Mouse (Mus musculus) heart, embryonic 15.5 days (tissue): ENCODE data around the gene Gpr87. TPM values are rescaled to one million over a fixed set of nuclear protein-coding genes. Genes with fewer than 3 reads are reported as not detected.
A peak's percentile ranks its signal among the peaks of the same experiment; 100 is the strongest.
"Not testable (repeated sequence)": the region's sequence is repeated elsewhere in the genome, so short reads cannot be mapped to it uniquely, and the experiment has no call there.

Experiments used
- ATAC-seq: fragments of 200-750 bp; cut with Nextera tagmentation; replicated peaks from 2 replicates; pipeline ENCODE4 v1.8.0; 2017; ENCODE audit warnings: low read depth, moderate TSS enrichment; ENCODE audit not compliant: insufficient number of reproducible peaks, insufficient read depth, low FRiP score
- H3K27ac ChIP-seq: fragments of 300-500 bp; sonication (generic); 2 replicates; pipeline ENCODE4 v1.5.1; 2015; ENCODE audit warnings: mild to moderate bottlenecking, inconsistent platforms
- H3K27me3 ChIP-seq: fragments of 300-500 bp; sonication (generic); 2 replicates; pipeline ENCODE4 v1.6.1; 2015; ENCODE audit warnings: inconsistent platforms
- H3K36me3 ChIP-seq: fragments of 300-500 bp; sonication (generic); 2 replicates; pipeline ENCODE4 v1.6.1; 2015; ENCODE audit warnings: mild to moderate bottlenecking, inconsistent platforms
- H3K4me1 ChIP-seq: fragments of 300-500 bp; sonication (generic); replicated peaks from 2 replicates; pipeline ENCODE4 v1.6.1; 2015; ENCODE audit warnings: inconsistent platforms
- H3K4me2 ChIP-seq: fragments of 300-500 bp; sonication (generic); 2 replicates; pipeline ENCODE4 v1.6.1; 2015; ENCODE audit warnings: inconsistent platforms, mild to moderate bottlenecking, moderate library complexity
- H3K4me3 ChIP-seq: fragments of 300-500 bp; sonication (generic); 2 replicates; pipeline ENCODE4 v1.5.1; 2015; ENCODE audit warnings: mild to moderate bottlenecking, inconsistent platforms
- H3K9ac ChIP-seq: fragments of 300-500 bp; sonication (generic); 2 replicates; pipeline ENCODE4 v1.6.1; 2015; ENCODE audit warnings: mild to moderate bottlenecking, inconsistent platforms
- H3K9me3 ChIP-seq: fragments of 300-500 bp; sonication (generic); replicated peaks from 2 replicates; pipeline ENCODE4 v1.6.1; 2016; ENCODE audit warnings: inconsistent platforms
- WGBS: fragments of 180-500 bp; shearing (Covaris S2); methylation state at CpG from one replicate; pipeline ENCODE4 v1.1.7; 2015; ENCODE audit warnings: mixed read lengths; 5-methylcytosine and 5-hydroxymethylcytosine counted together
- polyA plus RNA-seq: library from polyadenylated mRNA; unstranded; fragments of >200 nt; fragmentation: Nextera tagmentation; extraction: Ambion mirVana; gene quantifications from 2 replicates; pipeline ENCODE4 v1.2.1, GENCODE M21; 2015

Gpr87 gene
- polyA plus RNA-seq, 1 experiment from 2014 or later = 0.14 TPM

- Histone ChIP-seq H3K27me3 (no peaks in the 10 kb centered on the region), H3K27ac (no peak overlapping the region), H3K4me3 (no peak overlapping the region), H3K4me2 (no peak overlapping the region), H3K4me1 (no peaks in the 10 kb centered on the region), H3K36me3 (no peaks in the 10 kb centered on the region), H3K9me3 (no peaks in the 10 kb centered on the region), H3K9ac (no peak overlapping the region)
- ATAC-seq = no peak
- WGBS = 87% methylated on average over 5 of the region's 5 CpGs
Measured at GRCm38 (mm10) chr3:59157048-59157447, 37.9 kb downstream of the Gpr87 start.

GRCm38 (mm10) chr3:59155404-59155803 is 39.5 kb downstream of the Gpr87 start:
- no peak overlapping the region for H3K4me2 ChIP-seq
- WGBS = 90% methylated on average over 6 of the region's 6 CpGs
- ATAC-seq = no peak

GRCm38 (mm10) chr3:59154888-59155287 is 40.0 kb downstream of the Gpr87 start:
- Histone ChIP-seq H3K4me2 (no peak overlapping the region), H3K9me3 (no peaks in the 10 kb centered on the region), H3K4me1 (no peaks in the 10 kb centered on the region), H3K27ac (no peak overlapping the region), H3K27me3 (no peaks in the 10 kb centered on the region), H3K9ac (no peak overlapping the region), H3K36me3 (no peaks in the 10 kb centered on the region), H3K4me3 (no peak overlapping the region)
- ATAC-seq = no peak
- 84% methylated on average over 2 of the region's 2 CpGs for WGBS

More at GRCm38 (mm10) chr3:59155404-59155803, 39.5 kb downstream of the Gpr87 start:
- H3K9me3 ChIP-seq = no peaks in the 10 kb centered on the region
- no peak overlapping the region for H3K27ac ChIP-seq
- no peak overlapping the region for H3K4me3 ChIP-seq
- no peaks in the 10 kb centered on the region for H3K4me1 ChIP-seq
- no peak overlapping the region for H3K9ac ChIP-seq
- no peaks in the 10 kb centered on the region for H3K36me3 ChIP-seq
- H3K27me3 ChIP-seq = no peaks in the 10 kb centered on the region

GRCm38 (mm10) chr3:59153424-59153823 is 41.5 kb downstream of the Gpr87 start, which contains the start of gene P2ry14:
Gene P2ry14 (minus strand): TSS chr3:59153618.
- Histone ChIP-seq H3K9ac (no peak within 1 kb of the TSS), H3K4me3 (no peak within 1 kb of the TSS), H3K27me3 (no peaks in the 10 kb centered on the region), H3K9me3 (no peaks in the 10 kb centered on the region), H3K36me3 (no peaks in the 10 kb centered on the region), H3K27ac (no peak within 1 kb of the TSS), H3K4me2 (no peak within 1 kb of the TSS), H3K4me1 (no peaks in the 10 kb centered on the region)
- no peak for ATAC-seq
- 51% methylated on average over 5 of the region's 5 CpGs for WGBS

GRCm38 (mm10) chr3:59150624-59151023 is 44.3 kb downstream of the Gpr87 start:
- Histone ChIP-seq H3K27ac (no peak overlapping the region), H3K4me2 (no peak overlapping the region), H3K36me3 (no peaks in the 10 kb centered on the region), H3K9ac (no peak overlapping the region), H3K27me3 (no peaks in the 10 kb centered on the region), H3K4me1 (no peaks in the 10 kb centered on the region), H3K4me3 (no peak overlapping the region), H3K9me3 (no peaks in the 10 kb centered on the region)
- WGBS = 93% methylated on average over 2 of the region's 2 CpGs
- ATAC-seq = no peak

GRCm38 (mm10) chr3:59149646-59150045 is 45.3 kb downstream of the Gpr87 start:
- no peaks in the 10 kb centered on the region for H3K36me3 ChIP-seq
- no peaks in the 10 kb centered on the region for H3K9me3 ChIP-seq
- no peak overlapping the region for H3K9ac ChIP-seq
- no peak overlapping the region for H3K4me2 ChIP-seq
- no peaks in the 10 kb centered on the region for H3K4me1 ChIP-seq
- no peak overlapping the region for H3K4me3 ChIP-seq
- no peak overlapping the region for H3K27ac ChIP-seq
- no peaks in the 10 kb centered on the region for H3K27me3 ChIP-seq
- no peak for ATAC-seq

DNA sequence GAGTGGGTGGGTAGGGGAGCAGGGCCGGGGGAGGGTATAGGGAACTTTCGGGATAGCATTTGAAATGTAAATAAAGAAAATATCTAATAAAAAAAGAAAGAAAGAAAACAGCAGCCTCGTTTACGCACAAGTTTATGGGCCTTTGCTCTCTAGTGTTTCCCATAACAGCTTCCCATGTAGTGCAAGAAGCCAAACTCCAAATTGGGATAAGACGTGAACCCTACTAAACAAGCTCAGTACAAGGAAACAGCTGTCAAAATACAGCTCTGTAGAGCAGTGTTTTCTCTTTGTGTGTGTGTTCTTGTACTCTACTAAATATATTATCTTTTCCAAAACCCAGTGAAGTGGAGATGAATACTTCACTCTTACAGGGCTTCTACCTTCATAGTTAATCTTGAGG is 49.7 kb downstream of the Gpr87 start:
- Histone ChIP-seq H3K4me1 (peaks cover 10% of the 10 kb centered on the region), H3K27ac (no peak overlapping the region), H3K9ac (no peak overlapping the region), H3K4me3 (no peak overlapping the region), H3K4me2 (no peak overlapping the region), H3K27me3 (no peaks in the 10 kb centered on the region), H3K36me3 (no peaks in the 10 kb centered on the region), H3K9me3 (no peaks in the 10 kb centered on the region)
- 0 out of 2 replicates have a peak, but pooled peaks have one; percentile 43 for ATAC-seq
- 66% methylated on average over 5 of the region's 5 CpGs for WGBS

DNA sequence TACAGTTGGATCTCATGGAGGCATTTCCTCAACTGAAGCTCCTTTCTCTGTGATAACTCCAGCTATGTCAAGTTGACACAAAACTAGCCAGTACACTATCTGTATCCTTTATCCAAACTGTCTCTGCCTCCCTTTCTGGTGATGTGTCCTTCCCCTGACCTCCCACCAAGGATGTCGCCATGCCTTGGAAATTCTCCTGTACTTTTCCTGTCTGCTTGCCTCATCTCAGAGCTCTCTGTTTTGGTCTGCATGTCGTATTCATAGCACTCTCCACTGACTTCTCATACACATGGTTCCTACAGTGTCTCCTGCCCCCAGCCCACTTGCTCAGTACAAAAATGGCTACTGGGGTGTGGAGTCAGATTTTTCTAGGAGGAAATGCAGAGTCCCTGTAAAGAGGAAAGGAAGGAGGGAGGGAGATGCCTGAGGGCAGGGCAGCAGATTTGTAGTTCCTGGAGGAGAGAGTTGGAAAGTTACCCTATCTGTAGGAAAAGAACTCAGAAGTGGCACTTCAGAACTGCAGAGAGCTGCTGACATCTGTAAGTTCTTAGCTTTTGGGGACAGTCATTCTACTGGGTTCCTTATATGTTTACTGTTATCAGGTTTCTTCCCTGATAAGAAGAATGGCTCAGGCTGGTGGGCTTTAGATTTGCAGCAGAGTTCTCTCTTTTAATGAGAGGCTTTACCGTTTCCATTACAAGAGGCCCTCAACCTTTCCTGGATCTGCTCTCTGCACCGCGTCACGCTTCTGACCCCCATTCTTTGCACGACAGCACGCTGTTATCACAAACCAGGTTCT is 53.2 kb downstream of the Gpr87 start:
- Histone ChIP-seq H3K9ac (no peak overlapping the region), H3K4me3 (no peak overlapping the region), H3K4me1 (peaks cover 10% of the 10 kb centered on the region), H3K27me3 (no peaks in the 10 kb centered on the region), H3K36me3 (no peaks in the 10 kb centered on the region), H3K27ac (peak overlapping the region; percentile 42; the same call in 1 of the 2 replicates), H3K4me2 (no peak overlapping the region), H3K9me3 (no peaks in the 10 kb centered on the region)
- 25% methylated on average over 8 of the region's 8 CpGs for WGBS
- no peak for ATAC-seq

GRCm38 (mm10) chr3:59140941-59141340 is 54.0 kb downstream of the Gpr87 start:
- H3K4me2 ChIP-seq, H3K9me3 ChIP-seq, H3K4me3 ChIP-seq, H3K36me3 ChIP-seq, H3K27ac ChIP-seq, H3K27me3 ChIP-seq, ATAC-seq, H3K9ac ChIP-seq: not testable (repeated sequence)
- peaks cover 10% of the 10 kb centered on the region for H3K4me1 ChIP-seq
- WGBS = 67% methylated on average over 4 of the region's 4 CpGs

- no peaks in the 10 kb centered on the region for H3K9me3 ChIP-seq
- no peaks in the 10 kb centered on the region for H3K36me3 ChIP-seq
- no peaks in the 10 kb centered on the region for H3K27me3 ChIP-seq
- H3K27ac ChIP-seq = no peak overlapping the region
- no peak overlapping the region for H3K9ac ChIP-seq
- H3K4me2 ChIP-seq = no peak overlapping the region
- 82% methylated on average over 2 of the region's 2 CpGs for WGBS
- H3K4me1 ChIP-seq = peaks cover 10% of the 10 kb centered on the region
- H3K4me3 ChIP-seq = no peak overlapping the region
- no peak for ATAC-seq
Measured at GRCm38 (mm10) chr3:59140115-59140514, 54.8 kb downstream of the Gpr87 start.

DNA sequence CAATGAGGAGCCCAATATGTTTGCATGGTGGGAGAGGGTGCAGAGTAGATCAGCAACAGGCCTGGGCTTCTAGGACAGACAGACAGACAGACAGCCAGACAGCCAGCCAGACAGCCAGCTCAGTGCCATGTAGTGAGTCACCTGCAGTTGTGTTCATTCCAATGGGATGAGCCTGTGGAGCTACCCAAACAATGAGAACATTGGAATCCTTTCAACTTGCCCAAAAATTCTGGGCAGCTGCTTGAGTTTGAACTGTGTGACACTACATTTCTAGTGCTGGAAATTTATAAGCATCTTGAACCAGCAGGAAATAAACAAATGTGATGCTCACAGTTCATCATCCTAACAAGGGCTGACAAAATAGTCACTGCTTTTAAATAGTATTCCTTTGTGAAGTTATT is 55.3 kb downstream of the Gpr87 start:
- H3K4me3 ChIP-seq = no peak overlapping the region
- no peaks in the 10 kb centered on the region for H3K9me3 ChIP-seq
- no peak overlapping the region for H3K9ac ChIP-seq
- no peak overlapping the region for H3K4me2 ChIP-seq
- no peak for ATAC-seq
- H3K27me3 ChIP-seq = no peaks in the 10 kb centered on the region
- H3K4me1 ChIP-seq = peaks cover 10% of the 10 kb centered on the region
- H3K36me3 ChIP-seq = no peaks in the 10 kb centered on the region
- no peak overlapping the region for H3K27ac ChIP-seq

DNA sequence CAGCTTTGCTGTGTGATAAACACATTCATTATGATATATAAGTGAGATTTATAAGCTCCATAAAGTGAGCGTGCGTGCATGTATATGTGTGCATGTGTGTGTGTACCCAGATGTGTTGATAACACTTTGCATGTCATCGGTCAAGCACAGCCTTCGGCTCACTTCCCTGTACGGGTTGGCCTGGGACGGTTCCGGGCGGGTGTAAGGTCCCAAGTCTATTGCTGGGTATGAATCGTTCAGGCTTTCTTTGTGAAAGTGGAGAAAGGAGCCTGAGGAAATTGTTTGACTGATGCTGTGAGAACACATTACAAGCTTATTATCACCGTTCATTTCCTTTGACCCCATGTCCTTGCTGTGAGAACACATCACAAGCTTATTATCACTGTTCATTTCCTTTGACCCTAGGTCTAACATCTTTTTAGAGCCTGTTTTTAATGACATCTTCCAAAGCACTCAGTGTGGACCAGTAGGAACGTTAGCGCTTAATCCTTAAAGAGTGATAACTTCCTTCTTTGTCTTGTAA is 55.9 kb downstream of the Gpr87 start:
- 65% methylated on average over 12 of the region's 12 CpGs for WGBS
- Histone ChIP-seq H3K4me2 (no peak overlapping the region), H3K9ac (no peak overlapping the region), H3K4me3 (no peak overlapping the region), H3K4me1 (peaks cover 10% of the 10 kb centered on the region), H3K36me3 (no peaks in the 10 kb centered on the region), H3K27ac (no peak overlapping the region), H3K27me3 (no peaks in the 10 kb centered on the region), H3K9me3 (no peaks in the 10 kb centered on the region)
- no peak for ATAC-seq
